Mouse (Mus musculus) megakaryocyte-erythroid progenitor cell, adult 5 weeks (primary cell): Measurements from ENCODE around the gene Tmem179. TPM values are rescaled to one million over a fixed set of nuclear protein-coding genes. Genes with fewer than 3 reads are reported as not detected.

ENCODE experiments used
- polyA plus RNA-seq: library from polyadenylated mRNA; stranded (reverse); fragments of >175 nt; gene quantifications from 2 replicates; pipeline ENCODE4 v1.2.3, GENCODE M21; 2012

Gene Tmem179
- polyA plus RNA-seq: not detected in 2 replicates

GRCm38 (mm10) chr12:112516697-112517337 is at the start of gene Tmem179:
Gene Tmem179 (minus strand): TSS chr12:112516747.

DNA sequence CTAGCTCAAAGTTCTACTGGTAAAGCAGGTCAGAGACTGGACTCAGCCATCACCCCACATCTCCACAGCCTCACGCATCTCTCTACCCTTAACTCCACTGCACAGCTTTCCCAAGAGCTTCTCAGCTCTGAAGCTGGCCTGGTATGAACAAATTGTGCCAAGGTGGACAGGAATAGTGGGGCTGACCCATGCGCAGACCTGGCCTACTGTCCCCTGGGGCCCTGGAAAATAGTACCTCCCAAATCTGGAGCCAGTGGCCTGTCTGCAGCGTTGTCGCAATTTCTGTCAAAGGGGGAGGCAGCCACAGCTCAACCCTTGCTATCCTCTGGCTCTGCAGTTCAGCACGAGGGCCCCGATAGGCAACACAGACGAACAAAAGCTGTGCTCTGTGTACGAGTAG is 27.4 kb downstream of the Tmem179 start, which contains the start of gene A530016L24Rik:
TSS of gene A530016L24Rik (plus strand) at position 315 of the 400 bp plus-strand sequence.

Other genes starting within 250 kb of the Tmem179 start
- not detected in 2 replicates for gene A530016L24Rik, start 27.3 kb downstream of the Tmem179 start, polyA plus RNA-seq
- 101 and 119 TPM in 2 replicates for gene Inf2, start 72.0 kb upstream of the Tmem179 start, polyA plus RNA-seq
- gene Adssl1, start 103.3 kb upstream of the Tmem179 start, polyA plus RNA-seq: 219 and 252 TPM in 2 replicates
- 95.9 and 97.1 TPM in 2 replicates for gene Siva1, start 127.9 kb upstream of the Tmem179 start, polyA plus RNA-seq
- gene Akt1, start 158.1 kb upstream of the Tmem179 start, polyA plus RNA-seq: 394 and 418 TPM in 2 replicates
- 14.5 and 17.0 TPM in 2 replicates for gene Zbtb42, start 162.1 kb upstream of the Tmem179 start, polyA plus RNA-seq
- 5.2 and 8.6 TPM in 2 replicates for gene Cep170b, start 203.7 kb upstream of the Tmem179 start, polyA plus RNA-seq
- 23.9 and 54.7 TPM in 2 replicates for gene Pld4, start 243.9 kb upstream of the Tmem179 start, polyA plus RNA-seq